Mouse (Mus musculus) megakaryocyte, embryonic 14.5 days (primary cell): ENCODE data around the gene Flt1.

Source experiments
- FLI1 ChIP-seq: IDR thresholded peaks from 2 replicates; pipeline ENCODE4 v1.6.1; 2012; ENCODE audit warnings: low read length, inconsistent platforms, mixed read lengths
- GATA1 ChIP-seq: IDR thresholded peaks from 3 replicates; pipeline ENCODE4 v1.6.1; 2012; ENCODE audit warnings: mixed read lengths, low read length, inconsistent platforms, borderline replicate concordance

GRCm38 (mm10) chr5:147539815-147540214 is 186.0 kb downstream of the Flt1 start:
- TF ChIP-seq GATA1 (no peak), FLI1 (no peak)
